Mouse (Mus musculus): ENCODE results near the gene Kctd14. TPM values are rescaled to one million over a fixed set of nuclear protein-coding genes. Genes with fewer than 3 reads are reported as not detected.
"Not testable (repeated sequence)": the region's sequence is repeated elsewhere in the genome, so short reads cannot be mapped to it uniquely, and the experiment has no call there.

Gene Kctd14
- total RNA-seq (2018; cell fraction: chromatin; rRNA removed): under 1 TPM in 1 of 26 experiments, not detected in 25; 0.59 TPM
- total RNA-seq (2018; cell fraction: cytosol; rRNA removed): under 1 TPM in 24 of 26 experiments, not detected in 2; 0.04 to 0.53 (median 0.12) TPM
- total RNA-seq (2018; cell fraction: nucleus; rRNA removed): under 1 TPM in 7 of 26 experiments, not detected in 19; 0.22 to 0.72 (median 0.44) TPM
- polyA plus RNA-seq (2018): 0.07 to 0.19 TPM (median 0.14 TPM) in 3 replicates

DNA sequence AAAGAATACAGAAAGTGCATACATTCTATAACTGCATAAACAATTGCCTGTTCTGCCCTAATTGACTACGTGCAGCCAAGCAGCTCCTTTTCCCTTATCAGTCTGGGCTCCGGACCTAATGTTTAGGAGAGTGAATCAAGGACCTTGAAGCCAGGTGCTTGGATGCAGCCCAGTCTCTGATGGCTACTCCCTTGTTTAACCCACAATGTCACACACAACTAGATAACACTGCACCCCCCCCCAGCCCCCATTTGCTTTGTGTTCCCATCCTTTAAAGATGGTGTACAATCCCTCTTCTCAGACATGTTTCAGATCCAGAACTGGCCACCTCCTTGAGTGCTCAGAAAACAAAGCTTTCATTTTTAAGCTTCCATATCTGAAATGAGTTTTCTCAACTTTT lies at the start of gene Kctd14:
Kctd14 (plus strand) TSS at position 301 of the 400 bp plus-strand sequence.
- not testable (repeated sequence) for H3K36me3 ChIP-seq (ENCODE audit: inconsistent target); H3K4me3 ChIP-seq (ENCODE audit: inconsistent target); H3K27ac ChIP-seq; H3K79me2 ChIP-seq (ENCODE audit: inconsistent target)
- 94% methylated on average over 2 of the region's 2 CpGs for WGBS (ENCODE audit: missing documents)

DNA sequence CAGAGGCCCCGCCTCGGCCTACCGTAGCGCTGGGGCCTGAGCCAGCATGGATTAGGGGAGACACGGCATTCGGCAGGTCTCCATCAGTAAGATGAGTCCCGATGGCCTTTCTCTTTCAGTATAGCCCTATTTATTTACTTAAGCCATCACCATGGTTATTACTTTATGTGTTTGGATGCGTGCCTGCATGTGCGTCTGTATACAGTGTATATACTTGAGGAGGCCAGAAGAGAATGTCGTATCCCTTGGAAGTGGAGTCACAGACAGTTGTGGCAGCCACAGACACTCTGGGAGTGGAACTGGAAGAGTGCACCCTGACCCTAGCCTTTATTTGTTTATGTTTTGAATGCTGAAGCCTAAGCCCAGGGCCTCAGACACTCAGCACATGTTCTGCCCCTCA lies 44.0 kb upstream of the Kctd14 start:
- H3K36me3 ChIP-seq (ENCODE audit: inconsistent target): peaks cover 38% of the 10 kb centered on the region
- WGBS (ENCODE audit: missing documents): 98% methylated on average over 10 of the region's 10 CpGs
- H3K4me3 ChIP-seq (ENCODE audit: inconsistent target): no peak overlapping the region
- peaks cover 51% of the 10 kb centered on the region for H3K79me2 ChIP-seq (ENCODE audit: inconsistent target)
- no peak overlapping the region for H3K27ac ChIP-seq

DNA sequence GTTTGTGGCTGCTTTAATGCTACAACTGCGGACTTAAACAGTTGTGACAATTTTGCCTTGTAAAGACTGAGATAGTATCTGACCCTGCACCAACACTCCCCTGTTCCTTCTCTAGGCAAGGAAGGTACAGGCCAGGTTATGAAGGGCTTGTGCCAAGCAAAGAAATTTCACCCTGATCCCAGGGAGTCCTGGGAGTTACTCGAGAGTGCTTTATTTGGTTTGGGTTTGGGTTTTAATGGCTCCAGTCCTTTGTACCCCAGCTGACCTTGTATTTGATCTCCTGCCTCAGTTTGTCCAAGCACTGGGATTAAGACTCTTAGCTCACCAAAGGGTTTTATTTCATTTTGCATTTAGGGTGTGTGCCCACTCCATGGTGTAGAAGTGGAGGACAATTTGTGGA lies 40.0 kb upstream of the Kctd14 start:
- no peak overlapping the region for H3K27ac ChIP-seq
- peaks cover 11% of the 10 kb centered on the region; the same call in 1 of the 2 replicates for H3K79me2 ChIP-seq (ENCODE audit: inconsistent target)
- WGBS (ENCODE audit: missing documents): 100% methylated on average over 2 of the region's 2 CpGs
- H3K36me3 ChIP-seq (ENCODE audit: inconsistent target): peaks cover 38% of the 10 kb centered on the region
- no peak overlapping the region for H3K4me3 ChIP-seq (ENCODE audit: inconsistent target)

GRCm38 (mm10) chr7:97411575-97411974 lies 39.5 kb upstream of the Kctd14 start:
- Histone ChIP-seq H3K36me3 (ENCODE audit: inconsistent target) (peaks cover 38% of the 10 kb centered on the region), H3K4me3 (ENCODE audit: inconsistent target) (no peak overlapping the region), H3K27ac (no peak overlapping the region), H3K79me2 (ENCODE audit: inconsistent target) (peaks cover 7% of the 10 kb centered on the region; the same call in 1 of the 2 replicates)
- WGBS (ENCODE audit: missing documents): 93% methylated on average over 3 of the region's 3 CpGs

- no peak overlapping the region for H3K27ac ChIP-seq
- H3K36me3 ChIP-seq (ENCODE audit: inconsistent target): peaks cover 14% of the 10 kb centered on the region
- 75% methylated on average over 1 of the region's 1 CpGs for WGBS (ENCODE audit: missing documents)
- H3K4me3 ChIP-seq (ENCODE audit: inconsistent target): no peak overlapping the region
- H3K79me2 ChIP-seq (ENCODE audit: inconsistent target): no peaks in the 10 kb centered on the region
These were observed 37.1 kb upstream of the Kctd14 start for GRCm38 (mm10) chr7:97413981-97414380.

- Histone ChIP-seq H3K36me3 (ENCODE audit: inconsistent target) (peaks cover 10% of the 10 kb centered on the region), H3K27ac (no peak overlapping the region), H3K79me2 (ENCODE audit: inconsistent target) (no peaks in the 10 kb centered on the region), H3K4me3 (ENCODE audit: inconsistent target) (no peak overlapping the region)
- WGBS (ENCODE audit: missing documents): 67% methylated on average over 1 of the region's 1 CpGs
These were observed 36.7 kb upstream of the Kctd14 start for GRCm38 (mm10) chr7:97414426-97414825.

GRCm38 (mm10) chr7:97414915-97415687 lies 36.0 kb upstream of the Kctd14 start:
- Histone ChIP-seq H3K4me3 (ENCODE audit: inconsistent target) (no peak overlapping the region), H3K79me2 (ENCODE audit: inconsistent target) (no peaks in the 10 kb centered on the region), H3K27ac (no peak overlapping the region), H3K36me3 (ENCODE audit: inconsistent target) (peaks cover 5% of the 10 kb centered on the region; the same call in 1 of the 2 replicates)
- WGBS (ENCODE audit: missing documents): 90% methylated on average over 9 of the region's 9 CpGs

DNA sequence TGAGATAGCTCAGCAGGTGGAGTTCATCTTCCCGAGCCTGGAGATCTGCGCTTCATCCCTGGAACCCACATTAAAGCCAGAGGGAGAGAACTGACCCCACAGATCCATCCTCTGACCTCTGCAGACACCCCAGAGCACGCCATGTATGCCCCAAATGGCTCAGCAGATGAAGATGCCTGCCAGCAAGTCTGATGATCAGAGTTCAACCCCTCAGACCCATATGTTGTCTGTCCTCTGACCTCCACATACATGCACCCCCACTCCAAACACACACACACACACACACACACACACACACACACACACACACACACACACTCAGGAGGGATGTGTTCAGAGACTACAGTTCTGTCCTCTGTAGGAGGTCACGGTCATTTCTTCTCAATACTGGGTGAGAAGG lies 34.6 kb upstream of the Kctd14 start:
- Histone ChIP-seq H3K79me2 (ENCODE audit: inconsistent target) (no peaks in the 10 kb centered on the region), H3K27ac (no peak overlapping the region), H3K36me3 (ENCODE audit: inconsistent target) (no peaks in the 10 kb centered on the region), H3K4me3 (ENCODE audit: inconsistent target) (no peak overlapping the region)
- 97% methylated on average over 4 of the region's 4 CpGs for WGBS (ENCODE audit: missing documents)

- H3K4me3 ChIP-seq (ENCODE audit: inconsistent target): no peak within 1 kb of the TSS
- H3K36me3 ChIP-seq (ENCODE audit: inconsistent target): no peaks in the 10 kb centered on the region
- no peaks in the 10 kb centered on the region for H3K79me2 ChIP-seq (ENCODE audit: inconsistent target)
- 76% methylated on average over 25 of the region's 25 CpGs for WGBS (ENCODE audit: missing documents)
- no peak within 1 kb of the TSS for H3K27ac ChIP-seq
These were observed 34.0 kb upstream of the Kctd14 start, which contains the start of gene Thrsp for GRCm38 (mm10) chr7:97416906-97417777. Gene Thrsp (minus strand): TSS chr7:97417730.

DNA sequence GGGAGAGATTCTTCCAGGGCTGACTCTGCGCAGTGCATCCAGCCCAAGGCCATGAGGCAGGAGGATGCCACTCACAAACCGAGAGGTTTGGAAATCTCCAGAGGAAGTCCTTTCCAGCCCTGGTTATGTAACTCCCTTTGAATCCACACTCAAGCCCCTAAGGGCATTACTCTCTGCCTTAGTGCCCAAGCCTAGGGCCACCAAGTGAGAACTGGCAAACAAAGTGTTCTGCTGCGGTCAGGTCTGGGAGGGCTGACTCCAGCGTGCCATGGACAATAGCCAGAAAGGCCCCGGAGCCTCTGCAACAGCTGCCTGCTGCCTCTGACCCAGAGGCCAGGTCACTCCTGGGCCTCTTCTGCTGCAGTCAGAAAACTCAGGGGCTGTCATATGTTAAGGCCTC lies 32.4 kb upstream of the Kctd14 start:
- Histone ChIP-seq H3K79me2 (ENCODE audit: inconsistent target) (no peaks in the 10 kb centered on the region), H3K36me3 (ENCODE audit: inconsistent target) (no peaks in the 10 kb centered on the region), H3K27ac (no peak overlapping the region), H3K4me3 (ENCODE audit: inconsistent target) (no peak overlapping the region)
- WGBS (ENCODE audit: missing documents): 74% methylated on average over 5 of the region's 5 CpGs

DNA sequence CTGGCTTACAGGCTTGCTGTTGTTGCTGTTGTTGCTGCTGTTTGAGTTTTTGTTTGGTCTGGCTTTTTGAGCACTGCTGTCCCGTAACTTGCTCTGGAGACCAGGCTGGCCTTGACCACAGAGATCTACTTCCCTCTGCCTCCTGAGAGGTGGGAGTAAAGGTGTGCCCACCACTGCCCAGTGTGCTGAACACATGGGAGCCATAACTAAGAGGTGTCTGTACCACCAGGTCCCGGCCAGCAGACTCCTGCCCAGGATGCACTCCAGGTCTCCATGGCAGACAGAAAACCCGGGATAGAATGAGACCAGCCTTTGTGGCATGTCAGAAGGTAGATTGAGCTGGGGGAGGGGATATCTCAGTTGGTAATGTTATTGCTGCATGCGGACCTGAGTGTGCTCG lies 32.0 kb upstream of the Kctd14 start:
- Histone ChIP-seq H3K36me3 (ENCODE audit: inconsistent target) (no peaks in the 10 kb centered on the region), H3K4me3 (ENCODE audit: inconsistent target) (no peak overlapping the region), H3K79me2 (ENCODE audit: inconsistent target) (no peaks in the 10 kb centered on the region), H3K27ac (no peak overlapping the region)
- WGBS (ENCODE audit: missing documents): 89% methylated on average over 5 of the region's 5 CpGs

DNA sequence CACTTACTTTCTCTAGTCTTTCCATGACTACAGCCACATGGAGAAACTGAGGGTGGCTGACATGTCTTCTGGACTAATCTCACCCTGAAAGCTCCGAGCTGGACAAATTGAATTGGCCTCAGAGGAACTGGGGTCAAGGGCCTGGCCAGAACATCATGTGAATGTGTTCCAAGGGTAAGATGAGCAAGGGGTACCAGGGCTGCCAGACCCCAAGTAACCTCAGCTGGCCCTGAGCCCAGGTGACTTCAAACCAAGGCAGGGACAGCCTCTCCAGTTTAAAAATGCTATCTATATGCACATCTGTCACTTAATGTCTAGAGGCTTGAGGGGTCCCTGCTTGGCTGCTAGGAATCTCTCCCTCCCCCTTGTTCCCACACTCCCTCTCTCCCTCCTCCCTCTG lies 30.7 kb upstream of the Kctd14 start:
- 100% methylated on average over 1 of the region's 1 CpGs for WGBS (ENCODE audit: missing documents)
- Histone ChIP-seq H3K27ac (no peak overlapping the region), H3K36me3 (ENCODE audit: inconsistent target) (no peaks in the 10 kb centered on the region), H3K4me3 (ENCODE audit: inconsistent target) (no peak overlapping the region), H3K79me2 (ENCODE audit: inconsistent target) (no peaks in the 10 kb centered on the region)

GRCm38 (mm10) chr7:97420958-97421651 lies 30.0 kb upstream of the Kctd14 start:
- WGBS (ENCODE audit: missing documents): 94% methylated on average over 8 of the region's 8 CpGs
- H3K36me3 ChIP-seq (ENCODE audit: inconsistent target): no peaks in the 10 kb centered on the region
- H3K79me2 ChIP-seq (ENCODE audit: inconsistent target): no peaks in the 10 kb centered on the region
- no peak overlapping the region for H3K4me3 ChIP-seq (ENCODE audit: inconsistent target)
- H3K27ac ChIP-seq: no peak overlapping the region

DNA sequence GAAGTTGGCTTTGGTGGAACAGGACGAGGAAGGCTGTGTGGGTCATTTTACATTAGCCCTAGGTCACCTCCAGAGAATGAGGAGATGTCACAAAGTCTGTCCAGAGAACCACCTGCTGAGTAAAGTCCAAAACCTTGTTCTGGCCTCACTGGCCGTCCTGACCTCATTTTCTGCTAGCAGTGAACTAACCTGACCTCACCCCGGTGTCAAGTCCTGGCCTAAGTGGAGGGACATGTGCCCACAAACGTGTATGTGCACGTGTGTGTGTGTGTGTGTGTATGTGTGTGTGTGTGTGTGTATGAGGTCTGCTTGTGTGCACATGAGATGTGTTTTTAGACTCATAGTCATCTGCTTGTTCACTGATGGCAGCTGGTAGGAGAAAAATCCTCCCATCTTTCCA lies 27.4 kb upstream of the Kctd14 start:
- Histone ChIP-seq H3K79me2 (ENCODE audit: inconsistent target) (no peaks in the 10 kb centered on the region), H3K4me3 (ENCODE audit: inconsistent target) (no peak overlapping the region), H3K36me3 (ENCODE audit: inconsistent target) (no peaks in the 10 kb centered on the region), H3K27ac (no peak overlapping the region)
- WGBS (ENCODE audit: missing documents): 80% methylated on average over 4 of the region's 5 CpGs

Data from macrophage (primary cell).